Mouse (Mus musculus) ES-E14 (cell line): ENCODE measurements around the gene Mrps6.

Experiments used
- CHD2 ChIP-seq: IDR thresholded peaks from 2 replicates; pipeline ENCODE4 v1.6.1; 2014; ENCODE audit warnings: mild to moderate bottlenecking, low read depth, low read length, inconsistent platforms
- MAFK ChIP-seq: IDR thresholded peaks from 2 replicates; pipeline ENCODE4 v1.6.1; 2014; ENCODE audit warnings: mild to moderate bottlenecking, low read depth, low read length, inconsistent platforms; ENCODE audit not compliant: insufficient read depth
- ZC3H11A ChIP-seq: IDR thresholded peaks from 2 replicates; pipeline ENCODE4 v1.6.1; 2012; ENCODE audit warnings: low read depth, mild to moderate bottlenecking, inconsistent platforms, low read length, borderline replicate concordance

DNA sequence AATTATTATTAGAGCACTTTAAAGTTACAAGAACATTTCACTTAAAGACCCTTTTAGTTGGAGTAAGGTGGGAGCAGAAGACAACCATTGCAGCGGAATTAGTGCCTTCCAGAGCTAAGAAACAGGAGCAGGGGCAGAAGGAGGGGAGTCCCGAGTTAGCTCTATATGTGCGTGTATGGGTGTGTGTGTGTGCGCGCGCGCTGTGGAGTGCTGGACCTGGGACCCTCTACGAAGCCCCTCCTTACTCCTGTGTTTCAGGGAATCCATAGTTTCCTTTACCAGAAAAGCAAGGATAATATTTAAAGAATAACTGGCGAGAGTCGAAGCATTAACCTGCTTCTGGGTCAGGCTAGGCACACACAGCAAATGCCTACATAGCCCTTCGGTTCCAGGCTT lies 616 bp upstream of the Mrps6 start:
- TF ChIP-seq CHD2: no peak
- TF ChIP-seq ZC3H11A: no peak
- TF ChIP-seq MAFK: no peak
